Mouse (Mus musculus) Muller cell, postnatal 12 days (primary cell): ENCODE measurements at regions not wholly inside any gene's neighbourhood (a gene's known extent, or its start where the extent isn't known, plus 50 kb on each side); places are given as distances from the start of the nearest gene placed in this dataset.
A peak's percentile ranks its signal among the peaks of the same experiment; 100 is the strongest.
"Not testable (repeated sequence)": the region's sequence is repeated elsewhere in the genome, so short reads cannot be mapped to it uniquely, and the experiment has no call there.

ENCODE experiments used
- DNase-seq: peaks from one replicate; pipeline ENCODE4 v3.0.0-alpha.2; 2015; ENCODE audit errors: inconsistent ontology term

DNA sequence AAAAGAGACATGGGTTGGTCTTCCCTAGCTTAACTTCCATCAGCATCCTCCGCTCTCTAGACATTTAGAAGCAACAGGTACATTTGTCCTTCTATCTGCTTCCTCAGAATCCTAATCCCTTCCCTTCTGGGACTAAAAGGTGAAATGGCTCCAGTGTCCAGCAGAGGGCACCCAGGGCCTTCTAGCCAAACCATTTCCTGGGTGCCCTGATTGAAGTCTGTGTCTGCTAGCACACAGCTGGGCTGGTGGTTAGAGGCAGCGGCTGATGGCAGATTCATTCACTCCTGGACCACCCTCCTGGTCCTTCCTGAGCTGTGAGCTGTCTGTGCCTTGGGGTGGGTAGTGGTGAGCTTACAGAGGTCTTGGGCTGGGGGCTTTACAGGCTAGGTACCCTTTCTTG lies 76.5 kb upstream of the Col13a1 start:
- peak; percentile 39 for DNase-seq

DNA sequence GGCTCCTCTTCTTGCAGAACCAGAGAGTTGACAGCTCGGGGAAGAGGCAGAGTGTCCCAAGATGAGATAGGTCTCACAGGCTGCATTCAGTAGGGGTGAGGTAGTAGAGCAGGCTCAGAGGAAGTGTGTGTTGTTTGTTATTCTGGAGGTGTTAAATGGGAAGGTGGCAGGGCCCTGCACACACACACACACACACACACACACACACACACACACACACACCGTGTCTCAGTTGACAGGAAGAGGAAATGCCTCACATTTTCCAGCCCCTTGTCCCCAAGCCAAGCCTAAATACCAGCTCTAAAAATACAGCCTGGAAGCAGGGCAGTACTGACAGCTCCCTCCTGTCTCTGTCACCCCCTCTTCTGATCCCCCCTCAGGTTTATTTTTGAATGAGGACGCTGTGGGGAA lies 70.9 kb upstream of the Col13a1 start:
- DNase-seq = no peak

GRCm38 (mm10) chr10:62044408-62044807 lies 65.5 kb upstream of the Col13a1 start:
- DNase-seq = no peak

DNA sequence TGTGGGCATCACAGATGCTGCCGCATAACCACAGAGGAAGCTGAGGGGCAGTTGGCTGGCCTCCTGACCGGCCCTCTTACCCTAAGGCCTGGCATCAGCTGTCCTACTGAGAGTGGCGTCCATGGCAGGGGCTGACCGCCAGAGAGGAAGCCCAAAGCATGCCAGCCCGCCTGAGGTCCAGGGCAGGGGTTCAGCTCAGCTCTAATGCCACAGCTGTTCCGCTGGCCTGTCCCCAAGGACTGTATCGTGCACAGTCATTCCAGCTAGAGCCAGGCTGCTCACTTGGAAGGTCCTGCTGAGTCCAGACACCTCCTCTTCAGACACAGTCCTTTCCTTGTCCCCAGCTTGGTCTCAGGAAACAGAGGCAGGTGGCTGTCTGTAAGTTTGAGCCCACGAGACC lies 61.0 kb upstream of the Col13a1 start:
- DNase-seq = no peak

DNA sequence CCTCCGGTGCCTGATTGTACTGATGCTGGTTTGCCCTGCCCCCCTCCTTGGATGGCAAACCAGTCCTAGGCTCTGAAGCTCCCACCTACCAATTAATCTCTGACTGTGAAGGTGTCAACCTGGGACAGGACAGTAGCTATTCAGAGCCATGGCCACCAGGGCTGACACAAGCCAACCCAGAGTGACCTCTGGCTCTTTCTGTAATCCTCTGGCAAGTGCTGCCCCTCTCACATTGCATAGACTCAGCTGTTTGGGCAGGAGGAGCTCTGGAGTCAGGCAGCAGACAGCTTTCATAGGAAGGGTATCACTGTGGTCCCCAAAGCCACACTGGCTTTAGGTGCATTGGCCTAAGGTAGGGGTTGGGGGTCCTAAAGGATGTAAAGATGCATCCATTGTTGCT lies 59.7 kb upstream of the Col13a1 start:
- DNase-seq = no peak

DNA sequence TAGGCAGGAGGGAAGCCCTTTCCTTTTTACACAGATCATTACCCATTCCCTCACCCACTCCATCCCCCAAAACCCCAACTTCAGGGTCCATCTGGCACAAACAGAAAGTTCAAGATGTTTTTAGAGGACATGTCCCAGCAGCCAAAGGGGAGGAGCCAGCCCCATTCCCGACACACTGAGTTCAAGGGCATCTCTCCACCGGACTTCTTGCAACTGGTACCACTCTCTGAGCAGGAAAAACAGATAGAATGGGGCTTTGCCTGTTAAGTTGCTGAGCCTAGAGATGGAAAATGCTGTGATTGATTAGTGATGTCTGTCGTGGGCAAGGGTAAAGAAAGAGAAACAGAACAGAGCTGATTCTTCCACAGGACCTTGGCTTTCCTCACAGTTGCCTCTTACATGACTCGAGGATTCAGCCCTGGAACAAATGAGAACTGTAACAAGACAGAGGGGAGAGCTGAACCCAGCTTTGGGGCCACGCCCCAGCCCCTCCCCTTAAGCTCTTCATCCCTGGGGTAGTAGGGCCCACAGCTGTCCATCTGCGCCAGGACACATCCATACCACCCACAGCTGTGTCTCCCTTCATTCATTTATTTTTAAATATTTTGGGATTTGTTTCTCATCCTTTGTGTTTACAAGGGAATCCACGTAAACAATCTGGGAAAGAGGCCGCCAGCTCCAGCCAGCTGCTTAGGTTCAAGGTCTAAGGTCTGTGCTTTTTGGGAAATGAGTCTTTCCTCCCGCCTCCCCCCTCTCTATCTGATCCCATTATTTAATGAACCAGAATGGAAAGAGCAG lies 58.7 kb upstream of the Col13a1 start:
- DNase-seq = no peak

GRCm38 (mm10) chr10:62036815-62037214 lies 57.9 kb upstream of the Col13a1 start:
- no peak for DNase-seq

- no peak for DNase-seq
These were observed 55.4 kb upstream of the Col13a1 start for GRCm38 (mm10) chr10:62034291-62034690.

DNA sequence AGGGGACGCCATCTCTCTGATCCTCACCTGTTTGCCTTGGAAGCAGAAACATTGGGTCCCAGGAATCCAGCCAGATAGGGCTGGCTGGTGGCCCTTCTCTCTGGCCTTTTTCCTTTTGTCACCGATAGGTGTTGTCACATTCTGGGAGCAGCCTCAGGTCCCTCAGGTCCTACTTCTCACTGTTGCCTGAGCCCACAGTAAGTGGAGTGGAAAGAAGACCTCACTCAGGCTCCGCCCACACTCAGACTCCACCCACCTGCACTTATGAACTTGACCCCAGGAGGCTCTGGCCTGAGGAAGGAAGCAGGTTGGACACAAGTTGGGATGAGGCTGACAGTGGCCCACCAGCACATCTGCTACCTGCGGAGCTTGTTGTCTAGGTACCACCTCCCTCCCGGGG lies 54.8 kb upstream of the Col13a1 start:
- DNase-seq = no peak

DNA sequence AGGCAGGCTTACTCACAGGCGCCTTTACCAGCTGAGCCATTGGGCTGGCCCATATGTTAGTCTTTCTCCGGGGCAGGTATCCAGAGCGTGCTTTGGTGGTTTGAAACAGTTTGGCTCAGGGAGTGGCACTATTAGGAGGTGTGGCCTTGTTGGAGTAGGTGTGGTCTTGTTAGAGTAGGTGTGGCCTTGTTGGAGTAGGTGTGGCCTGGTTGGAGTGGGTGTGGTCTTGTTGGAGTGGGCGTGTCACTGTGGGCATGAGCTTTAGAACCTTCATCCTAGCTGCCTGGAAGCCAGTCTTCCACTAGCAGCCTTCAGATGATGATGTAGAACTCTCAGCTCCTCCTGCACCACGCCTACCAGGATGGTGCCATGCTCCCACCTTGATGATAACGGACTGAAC lies 53.1 kb upstream of the Col13a1 start:
- not testable (repeated sequence) for DNase-seq

DNA sequence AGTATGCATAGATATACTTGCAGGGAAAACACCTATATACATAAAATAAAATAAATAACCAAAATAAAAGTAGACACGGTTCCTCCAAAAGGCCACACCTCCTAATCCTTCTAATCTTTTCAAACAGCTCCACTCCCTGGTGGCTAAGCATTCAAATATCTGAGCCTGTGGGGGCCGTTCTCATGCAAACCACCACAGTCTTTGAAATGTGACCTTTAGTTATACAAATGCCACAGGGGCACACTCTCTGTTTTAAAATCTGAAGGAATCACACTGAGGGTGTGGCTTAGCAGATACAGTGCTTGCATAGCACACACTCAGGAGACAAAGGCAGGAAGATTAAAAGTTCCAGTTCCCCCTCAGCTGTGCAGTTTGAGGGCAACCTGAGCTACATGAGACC lies 50.4 kb upstream of the Col13a1 start:
- no peak for DNase-seq
